Mouse (Mus musculus): ENCODE measurements around the gene Rab13.

DNA sequence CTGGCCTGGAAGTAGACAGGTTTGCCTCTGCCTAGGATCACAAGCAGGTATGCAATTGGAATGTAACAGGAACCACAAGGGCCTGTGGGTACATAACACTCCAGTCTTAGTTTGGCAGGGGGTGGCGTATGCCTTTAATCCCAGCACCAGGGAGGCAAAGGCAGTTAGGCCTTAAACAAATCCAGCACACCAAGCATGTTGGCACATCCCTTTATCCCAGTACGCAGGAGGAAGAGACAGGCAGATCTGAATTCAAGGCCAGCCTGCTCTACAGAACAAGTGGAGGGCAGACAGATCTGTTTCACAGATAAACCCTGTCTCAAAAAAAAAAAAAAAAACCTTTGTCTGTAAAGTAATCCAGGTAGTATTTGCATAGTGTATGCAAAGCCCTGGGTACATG lies 4.8 kb upstream of the Rab13 start:
- TF ChIP-seq POLR2A (IDR thresholded peaks at IDR 0.05; ENCODE audit: control insufficient read depth, extremely low read depth, insufficient read depth, low read length, poor library complexity) (no peak), CTCF (IDR thresholded peaks at IDR 0.05; ENCODE audit: borderline replicate concordance, control insufficient read depth, extremely low read depth, insufficient read depth, low read length, poor library complexity) (no peak)
